12 mouse cellular contexts compared by ENCODE assay signal in genomic region chr13:43935284-43935683, GRCm38 (mm10).
DNase-seq lines count a peak whose midpoint lies in the region; ATAC-seq and TF ChIP-seq lines count a peak whose summit lies in the region.
"Had no signal": no experiment of that assay in that cellular context is flagged by ENCODE, and none has a peak within 500 bp of the region (broad histone marks: within the 10 kb centered on the region; RNA-seq: fewer than 3 reads in every experiment).

No protein-coding gene starts in this region.

- TF ChIP-seq CTCF in lung, embryonic 14.5 days (IDR thresholded peaks at IDR 0.05; ENCODE audit: low read depth) = no peak
- no peak for TF ChIP-seq CTCF in lung, adult 2 months (IDR thresholded peaks at IDR 0.05; ENCODE audit: insufficient read depth, low read length)

- H3K4me2 ChIP-seq in lung, embryonic 14.5 days = no peak overlapping the region
- H3K4me2 ChIP-seq: hindbrain, embryonic 12.5 days; limb, embryonic 13.5 days had no signal

- 47% methylated on average over 6 of the region's 6 CpGs for WGBS in lung, embryonic 14.5 days
- WGBS in lung, adult 2 months = 47% methylated on average over 6 of the region's 6 CpGs

- intact Hi-C loops in heart, postnatal 36 days (cut with DNase I) = no loop called here

- TF ChIP-seq POLR2A in lung, adult 2 months (IDR thresholded peaks at IDR 0.05; ENCODE audit: borderline replicate concordance, extremely low read depth, low read depth, low read length) = no peak

- H3K36me3 ChIP-seq in lung, embryonic 14.5 days (ENCODE audit: insufficient read depth) = no peaks in the 10 kb centered on the region
- H3K36me3 ChIP-seq: hindbrain, embryonic 12.5 days; limb, embryonic 13.5 days had no signal

- H3K27ac ChIP-seq in lung, embryonic 14.5 days (ENCODE audit: low read depth) = no peak overlapping the region
- H3K27ac ChIP-seq: hindbrain, embryonic 12.5 days; limb, embryonic 13.5 days had no signal

- DNase-seq in lung, embryonic 14.5 days = peak; percentile 78
- DNase-seq in lung, adult 2 months = no peak
- DNase-seq in adrenal gland, adult 8-10 months = peak; percentile 57
- peak; percentile 18 to 23 for DNase-seq in heart, postnatal 36 days
- DNase-seq in lung, postnatal 14 days = peak; percentile 16
- DNase-seq in thymus, postnatal 4 days = no peak
- DNase-seq in embryo, embryonic 9.5 days (ENCODE audit: extremely low spot score) = no peak
- no peak for DNase-seq in cerebellum, postnatal 4 days (ENCODE audit: low spot score in 2 of 2)
- DNase-seq: cerebellum, adult 11-12 months had no signal

- no peak overlapping the region for H3K9ac ChIP-seq in lung, embryonic 14.5 days
- H3K9ac ChIP-seq: hindbrain, embryonic 12.5 days; limb, embryonic 13.5 days had no signal

- no peak overlapping the region for H3K4me3 ChIP-seq in lung, embryonic 14.5 days (ENCODE audit: low read depth, low read length)
- H3K4me3 ChIP-seq in lung, adult 2 months (replicated peaks; ENCODE audit: extremely low read depth, low read depth, low read length) = no peak overlapping the region
- H3K4me3 ChIP-seq: hindbrain, embryonic 12.5 days; limb, embryonic 13.5 days had no signal

- no peaks in the 10 kb centered on the region for H3K27me3 ChIP-seq in lung, embryonic 14.5 days (ENCODE audit: insufficient read depth, low read length)
- H3K27me3 ChIP-seq: hindbrain, embryonic 12.5 days; limb, embryonic 13.5 days had no signal

- no peaks in the 10 kb centered on the region for H3K4me1 ChIP-seq in lung, embryonic 14.5 days (ENCODE audit: insufficient read depth)
- no peaks in the 10 kb centered on the region for H3K4me1 ChIP-seq in lung, adult 2 months (ENCODE audit: control insufficient read depth, insufficient read depth, low read length)

- no peak for ATAC-seq in lung, embryonic 14.5 days (ENCODE audit: insufficient read depth)
- ATAC-seq: activated CD4-positive, CD25-positive, alpha-beta regulatory T cell, adult 4 months had no signal

- H3K9me3 ChIP-seq in lung, embryonic 14.5 days (ENCODE audit: low read depth, low read length) = 0 out of 2 replicates have a peak, but pooled peaks cover 2% of the 10 kb centered on the region
- H3K9me3 ChIP-seq: hindbrain, embryonic 12.5 days; limb, embryonic 13.5 days had no signal

Comparison
In these comparisons a context has a peak if more than half of its experiments do, and no peak if none do; other contexts are left out.
1. DNase-seq: peak in lung, embryonic 14.5 days (single experiment), adrenal gland, adult 8-10 months (single experiment), heart, postnatal 36 days (2 of 2) and lung, postnatal 14 days (single experiment); none in lung, adult 2 months (single experiment), thymus, postnatal 4 days (single experiment), embryo, embryonic 9.5 days (single experiment) and cerebellum, postnatal 4 days (0 of 2).